Mouse (Mus musculus) CH12.LX (cell line): ENCODE results near the gene Cntn2. TPM values are rescaled to one million over a fixed set of nuclear protein-coding genes. Genes with fewer than 3 reads are reported as not detected.

ENCODE experiments used
- DNase-seq: peaks from one replicate; pipeline ENCODE4 v3.0.0-alpha.2; 2013; ENCODE audit errors: extremely low read depth
- H3K27ac ChIP-seq: 2 replicates; pipeline ENCODE4 v1.5.1; 2012; ENCODE audit warnings: low read depth, mild to moderate bottlenecking, control low read depth, moderate library complexity; ENCODE audit not compliant: insufficient read depth
- H3K27me3 ChIP-seq: replicated peaks from 2 replicates; pipeline ENCODE3; 2012; ENCODE audit warnings: inconsistent platforms
- H3K36me3 ChIP-seq, 2 experiments: replicated peaks in 1 of 2; 2 replicates each; pipeline versions ENCODE3 to v1.6.1; 2012; ENCODE audit warnings: inconsistent platforms in 1 of 2, low read length in 1 of 2, mild to moderate bottlenecking in 1 of 2, mixed read lengths in 1 of 2, moderate library complexity in 1 of 2; ENCODE audit not compliant: control insufficient read depth in 1 of 2, insufficient read depth in 1 of 2
- H3K4me1 ChIP-seq, 2 experiments: 2 replicates each; pipeline ENCODE4 v1.6.1; 2012; ENCODE audit warnings: inconsistent platforms in 1 of 2, moderate library complexity in 1 of 2; ENCODE audit not compliant: insufficient read depth in 2 of 2, control insufficient read depth in 1 of 2
- H3K4me2 ChIP-seq: 2 replicates; pipeline ENCODE4 v1.6.1; 2012; ENCODE audit warnings: low read depth, mild to moderate bottlenecking, control low read depth; ENCODE audit not compliant: poor library complexity, insufficient read depth, severe bottlenecking
- H3K4me3 ChIP-seq, 3 experiments: fragments of 150-350 bp in 1 of 3; sonication (generic) in 1 of 3; replicated peaks in 1 of 3; 2 replicates each; pipeline versions ENCODE3 to v1.5.1; 2011 to 2012; ENCODE audit warnings: low read depth in 2 of 3, low read length in 2 of 3, mild to moderate bottlenecking in 2 of 3, moderate library complexity in 2 of 3, control low read depth in 1 of 3, improper control_type of control experiment in 1 of 3, inconsistent platforms in 1 of 3, mixed read lengths in 1 of 3; ENCODE audit not compliant: poor library complexity in 1 of 3
- H3K79me2 ChIP-seq: replicated peaks from 2 replicates; pipeline ENCODE4 v1.6.1; 2012; ENCODE audit warnings: mild to moderate bottlenecking, moderate library complexity; ENCODE audit not compliant: control insufficient read depth, poor library complexity, insufficient read depth, severe bottlenecking; ENCODE audit errors: extremely low read depth
- H3K9ac ChIP-seq: 2 replicates; pipeline ENCODE4 v1.6.1; 2012; ENCODE audit warnings: low read depth, mild to moderate bottlenecking, control low read depth, moderate library complexity; ENCODE audit not compliant: insufficient read depth
- H3K9me3 ChIP-seq: replicated peaks from 2 replicates; pipeline ENCODE3; 2012; ENCODE audit warnings: low read length, inconsistent platforms, mixed read lengths
- CHD1 ChIP-seq: IDR thresholded peaks from 2 replicates; pipeline ENCODE4 v1.6.1; 2012; ENCODE audit warnings: low read depth, low read length, improper control_type of control experiment, inconsistent platforms
- CHD2 ChIP-seq: IDR thresholded peaks from 2 replicates; pipeline ENCODE4 v1.6.1; 2011; ENCODE audit warnings: low read length, improper control_type of control experiment
- CTCF ChIP-seq, 2 experiments: IDR thresholded peaks in 1 of 2; conservative IDR thresholded peaks in 1 of 2; 2 replicates each; pipeline ENCODE4 v1.5.1; 2011 to 2012; ENCODE audit warnings: low read depth in 2 of 2, low read length in 2 of 2, improper control_type of control experiment in 1 of 2, inconsistent platforms in 1 of 2, mild to moderate bottlenecking in 1 of 2, moderate library complexity in 1 of 2
- HCFC1 ChIP-seq: IDR thresholded peaks from 2 replicates; pipeline ENCODE4 v1.6.1; 2012; ENCODE audit warnings: low read depth, mild to moderate bottlenecking, inconsistent platforms, low read length, improper control_type of control experiment
- JUN ChIP-seq: IDR thresholded peaks from 2 replicates; pipeline ENCODE4 v1.6.1; 2011; ENCODE audit warnings: low read depth, mild to moderate bottlenecking, low read length, improper control_type of control experiment, moderate library complexity; ENCODE audit not compliant: insufficient read depth
- KAT2A ChIP-seq: IDR thresholded peaks from 2 replicates; pipeline ENCODE4 v1.6.1; 2012; ENCODE audit warnings: low read length, improper control_type of control experiment, inconsistent platforms; ENCODE audit not compliant: insufficient replicate concordance
- MAZ ChIP-seq: IDR thresholded peaks from 2 replicates; pipeline ENCODE4 v1.6.1; 2012; ENCODE audit warnings: low read depth, mild to moderate bottlenecking, inconsistent platforms, low read length, improper control_type of control experiment, moderate library complexity
- MYC ChIP-seq: IDR thresholded peaks from 2 replicates; pipeline ENCODE4 v1.6.1; 2011; ENCODE audit warnings: low read depth, mild to moderate bottlenecking, improper control_type of control experiment, low read length
- RAD21 ChIP-seq: IDR thresholded peaks from 2 replicates; pipeline ENCODE4 v1.6.1; 2011; ENCODE audit warnings: low read depth, mild to moderate bottlenecking, low read length, improper control_type of control experiment, moderate library complexity
- UBTF ChIP-seq: IDR thresholded peaks from 2 replicates; pipeline ENCODE4 v1.6.1; 2012; ENCODE audit warnings: low read depth, mild to moderate bottlenecking, inconsistent platforms, low read length, improper control_type of control experiment, moderate library complexity
- USF2 ChIP-seq: conservative IDR thresholded peaks from 2 replicates; pipeline ENCODE4 v1.6.1; 2011; ENCODE audit warnings: low read depth, low read length, improper control_type of control experiment
- ZKSCAN1 ChIP-seq: IDR thresholded peaks from 2 replicates; pipeline ENCODE4 v1.6.1; 2012; ENCODE audit warnings: low read depth, inconsistent platforms, low read length, improper control_type of control experiment, borderline replicate concordance
- ZNF384 ChIP-seq: IDR thresholded peaks from 2 replicates; pipeline ENCODE4 v1.6.1; 2012; ENCODE audit warnings: low read depth, low read length, improper control_type of control experiment, inconsistent platforms
- dilution Hi-C: fragments of 300-500 bp; cut with MboI; formaldehyde crosslinking; loops from 2 replicates; pipeline ENCODE4 v1.14.3; 2020; ENCODE audit warnings: low sequenced_read_pairs; ENCODE audit not compliant: extremely low pct_unique_long_range_greater_than_20kb, extremely low pct_ligation_motif_present
- in situ Hi-C: fragments of 300-500 bp; cut with MboI; formaldehyde crosslinking; loops from 3 replicates; pipeline ENCODE4 v1.14.3; 2019; ENCODE audit warnings: low sequenced_read_pairs, low pct_ligation_motif_present, low pct_unique_long_range_greater_than_20kb, mixed read lengths
- polyA plus RNA-seq: library from polyadenylated mRNA; unstranded; fragments of >175 nt; gene quantifications from 2 replicates; pipeline ENCODE4 v1.2.1, GENCODE M21; 2012; ENCODE audit warnings: low read depth; ENCODE audit not compliant: insufficient read length
- total RNA-seq, 2 experiments: library from RNA; depleted of rRNA; stranded (reverse); fragments of 300-350 nt in 1 of 2; fragments of >200 nt in 1 of 2; gene quantifications; 2 replicates each; pipeline ENCODE4 v1.2.3; 2012 to 2014

The Cntn2 gene
- total and polyA plus RNA-seq, 3 experiments = 0.04 to 0.05 (median 0.04) TPM

DNA sequence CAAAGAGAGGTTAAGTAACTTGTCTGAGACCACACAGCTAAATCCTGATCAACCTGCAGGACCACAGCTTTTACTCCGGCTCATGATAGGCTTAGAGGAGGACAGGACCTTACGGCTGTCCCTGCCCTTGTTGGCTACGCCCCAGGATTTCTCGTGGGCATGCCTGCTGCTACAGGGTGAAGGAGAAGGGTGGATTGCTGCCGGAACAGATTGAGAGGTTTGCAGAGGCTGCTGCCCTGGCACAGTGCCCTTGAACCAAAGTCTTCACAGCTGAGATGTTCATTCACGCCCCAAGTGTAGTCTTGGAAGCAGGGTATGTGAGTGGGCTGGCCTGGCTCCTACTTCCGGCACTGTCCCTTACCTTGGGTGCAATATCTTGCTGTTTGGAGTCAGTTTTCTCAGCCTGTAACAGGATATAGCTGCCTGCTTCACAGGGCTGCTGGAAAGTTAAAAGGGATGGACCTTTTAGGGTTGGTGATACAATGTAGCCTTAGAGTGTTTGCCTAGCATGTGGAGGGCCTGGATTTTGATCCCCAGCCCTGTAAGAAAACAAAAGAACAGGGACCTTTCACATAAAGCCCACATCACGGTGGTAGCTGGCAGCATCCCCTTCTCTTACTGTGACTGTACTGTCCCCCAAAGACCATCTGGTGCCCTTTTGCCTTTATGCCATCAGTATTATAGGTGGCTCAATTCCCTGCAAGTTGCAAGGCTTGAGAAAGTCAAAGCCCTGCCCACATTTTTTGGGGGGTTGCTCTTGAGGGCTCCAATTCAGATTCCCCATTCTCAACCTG is 18.0 kb upstream of the Cntn2 start:
- in situ Hi-C loops = no loop called here
- H3K4me1 ChIP-seq = peaks cover 8% of the 10 kb centered on the region in 2 experiments; a peak in 2 of 4 replicates

DNA sequence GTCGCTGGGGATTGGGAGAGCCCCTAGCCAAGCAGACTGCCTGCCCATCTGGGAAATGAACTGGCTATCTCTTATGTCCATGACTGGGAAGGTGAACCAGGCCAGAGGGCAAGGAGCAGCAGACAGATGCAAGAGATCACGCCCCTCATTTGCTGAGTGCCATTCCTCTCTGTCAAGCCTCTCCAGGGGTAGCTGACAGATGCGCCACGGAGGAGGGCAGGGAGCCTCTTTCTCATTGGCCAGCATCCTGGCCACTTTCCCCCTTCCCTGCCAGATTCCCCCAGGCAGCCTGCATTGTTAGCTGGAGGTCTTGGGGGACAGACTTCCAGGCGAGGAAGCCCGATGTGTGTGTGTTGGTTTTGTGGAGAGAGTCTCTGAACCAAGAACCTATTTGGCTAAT is 16.0 kb upstream of the Cntn2 start:
- H3K27me3 ChIP-seq = peaks cover 43% of the 10 kb centered on the region
- DNase-seq = no peak
- no peak overlapping the region for H3K4me3 ChIP-seq
- H3K27ac ChIP-seq = no peak overlapping the region
- in situ Hi-C loops (no loop called here), dilution Hi-C loops (no loop called here)
- H3K9me3 ChIP-seq = no peaks in the 10 kb centered on the region
- no peak overlapping the region for H3K4me2 ChIP-seq
- TF ChIP-seq CHD1 (no peak), USF2 (no peak), CHD2 (no peak), KAT2A (no peak), UBTF (no peak), MYC (no peak), ZKSCAN1 (no peak), CTCF (conservative IDR thresholded peaks at IDR 0.05 in 1 of 2, IDR thresholded peaks at IDR 0.05 in 1 of 2; ENCODE audit: low read depth in 2 of 2, low read length in 2 of 2) (no peak), MAZ (no peak), ZNF384 (no peak), HCFC1 (no peak)
- TF ChIP-seq, all 38 proteins: peak for 0
- peaks cover 8% of the 10 kb centered on the region in 2 experiments; a peak in 2 of 4 replicates for H3K4me1 ChIP-seq
- no peaks in the 10 kb centered on the region for H3K79me2 ChIP-seq
- no peaks in the 10 kb centered on the region for H3K36me3 ChIP-seq
- no peak overlapping the region for H3K9ac ChIP-seq

More for the DNA sequence above, 18.0 kb upstream of the Cntn2 start:
- Histone ChIP-seq H3K9ac (no peak overlapping the region), H3K27ac (no peak overlapping the region), H3K4me3 (no peak overlapping the region), H3K4me2 (no peak overlapping the region), H3K9me3 (no peaks in the 10 kb centered on the region), H3K27me3 (peaks cover 41% of the 10 kb centered on the region), H3K79me2 (no peaks in the 10 kb centered on the region), H3K36me3 (no peaks in the 10 kb centered on the region)
- no peak for DNase-seq
- TF ChIP-seq RAD21 = no peak
- TF ChIP-seq JUN = no peak
- no peak for TF ChIP-seq MAZ
- dilution Hi-C loops = no loop called here
